Comparison of ENCODE assay signal across 13 mouse cellular contexts in the genomic region with DNA sequence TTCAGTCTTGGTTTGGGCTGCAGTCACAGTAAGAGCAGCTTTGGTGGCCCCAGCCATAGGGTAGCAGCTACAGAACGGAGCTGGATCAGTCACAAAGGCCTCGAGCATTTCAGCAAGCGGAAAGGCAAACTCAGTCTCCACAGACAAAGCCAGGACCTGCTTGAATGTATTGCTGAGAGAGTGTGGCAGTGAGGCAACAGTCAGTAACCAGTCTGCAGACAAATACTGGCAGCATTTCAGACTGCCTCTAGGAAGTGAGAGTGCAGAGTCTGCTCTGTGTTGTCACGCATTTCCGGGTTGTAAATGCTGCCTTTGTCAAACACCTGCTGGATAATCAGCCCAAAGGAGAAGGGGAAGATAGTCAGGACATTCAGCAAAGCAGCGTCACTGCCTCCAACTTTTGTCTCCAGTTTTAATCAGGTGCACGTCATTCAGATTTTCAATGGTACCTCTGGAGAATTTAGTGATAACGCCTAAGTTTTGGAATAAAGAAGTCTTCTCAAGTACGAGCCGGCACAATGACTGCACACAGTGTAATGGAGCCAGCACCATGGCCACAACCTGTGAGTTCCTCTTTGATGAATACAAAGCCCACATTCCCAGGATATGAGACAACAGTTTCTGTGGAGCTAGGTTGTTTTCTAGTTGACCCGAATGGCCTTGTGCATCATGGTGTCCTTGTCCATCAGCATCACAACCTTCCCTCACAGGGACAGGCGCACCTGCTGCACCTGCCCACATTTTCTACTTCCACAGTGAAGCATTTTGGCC.
DNase-seq lines count a peak whose midpoint lies in the region; ATAC-seq lines count a peak whose summit lies in the region.
"Had no signal": no experiment of that assay in that cellular context is flagged by ENCODE, and none has a peak within 500 bp of the region (broad histone marks: within the 10 kb centered on the region; RNA-seq: fewer than 3 reads in every experiment).

No protein-coding gene starts in this region.

- intact Hi-C loops in left cerebral cortex, postnatal 4 days (cut with DNase I): no loop called here
- intact Hi-C loops in left cerebral cortex, postnatal 25 days (cut with DNase I): no loop called here

- H3K4me3 ChIP-seq in forebrain, embryonic 14.5 days (ENCODE audit: low read depth, low read length): no peak overlapping the region
- H3K4me3 ChIP-seq in intestine, embryonic 15.5 days (replicated peaks): no peak overlapping the region
- no peak overlapping the region for H3K4me3 ChIP-seq in neural tube, embryonic 13.5 days

- peak; percentile 85 for ATAC-seq in forebrain, embryonic 14.5 days
- peak; percentile 81 for ATAC-seq in intestine, embryonic 15.5 days
- ATAC-seq in neural tube, embryonic 13.5 days (ENCODE audit: low read depth): peak; percentile 69

- no peaks in the 10 kb centered on the region for H3K9me3 ChIP-seq in forebrain, embryonic 14.5 days (replicated peaks; ENCODE audit: control insufficient read depth, low read length)
- no peaks in the 10 kb centered on the region for H3K9me3 ChIP-seq in intestine, embryonic 15.5 days
- no peaks in the 10 kb centered on the region for H3K9me3 ChIP-seq in neural tube, embryonic 13.5 days

- WGBS in forebrain, embryonic 14.5 days: 30% methylated on average over 12 of the region's 12 CpGs
- 60% methylated on average over 12 of the region's 12 CpGs for WGBS in intestine, embryonic 15.5 days
- WGBS in neural tube, embryonic 13.5 days: 42% methylated on average over 12 of the region's 12 CpGs

- H3K27ac ChIP-seq in forebrain, embryonic 14.5 days (ENCODE audit: low read depth, low read length): peak overlapping the region; percentile 55; the same call in 1 of the 2 replicates
- H3K27ac ChIP-seq in intestine, embryonic 15.5 days: no peak overlapping the region
- H3K27ac ChIP-seq in neural tube, embryonic 13.5 days (replicated peaks): peak overlapping the region; percentile 63

- DNase-seq in left cerebral cortex, postnatal 4 days: peak; percentile 9
- DNase-seq in left cerebral cortex, postnatal 25 days (ENCODE audit: low spot score in 2 of 2): no peak
- DNase-seq in forebrain, embryonic 14.5 days (ENCODE audit: low spot score): peak; percentile 71
- DNase-seq in heart, adult 8-10 months (ENCODE audit: low spot score): no peak
- no peak for DNase-seq in kidney, postnatal 10 days
- DNase-seq in B cell, adult 2 months: no peak
- DNase-seq: cerebellum, postnatal 36 days; gastrocnemius, postnatal 36 days; heart, postnatal 36 days; kidney, postnatal 4 days; lung, adult 18-20 months had no signal

- no peak overlapping the region for H3K9ac ChIP-seq in forebrain, embryonic 14.5 days (ENCODE audit: low read length)
- no peak overlapping the region for H3K9ac ChIP-seq in intestine, embryonic 15.5 days
- H3K9ac ChIP-seq in neural tube, embryonic 13.5 days: no peak overlapping the region

- H3K27me3 ChIP-seq in forebrain, embryonic 14.5 days (replicated peaks; ENCODE audit: control insufficient read depth, insufficient read depth, low read length): no peaks in the 10 kb centered on the region
- H3K27me3 ChIP-seq in intestine, embryonic 15.5 days (replicated peaks): no peaks in the 10 kb centered on the region
- H3K27me3 ChIP-seq in neural tube, embryonic 13.5 days: no peaks in the 10 kb centered on the region

- H3K4me2 ChIP-seq in forebrain, embryonic 14.5 days (ENCODE audit: low read length): peak overlapping the region; percentile 7; the same call in 1 of the 2 replicates
- no peak overlapping the region for H3K4me2 ChIP-seq in intestine, embryonic 15.5 days (replicated peaks)
- H3K4me2 ChIP-seq in neural tube, embryonic 13.5 days: peak overlapping the region; percentile 11; the same call in 1 of the 2 replicates

- peaks cover 6% of the 10 kb centered on the region; the same call in 1 of the 2 replicates for H3K4me1 ChIP-seq in forebrain, embryonic 14.5 days (ENCODE audit: control insufficient read depth, insufficient read depth, low read length)
- H3K4me1 ChIP-seq in intestine, embryonic 15.5 days (replicated peaks): no peaks in the 10 kb centered on the region
- H3K4me1 ChIP-seq in neural tube, embryonic 13.5 days (replicated peaks): 0 out of 2 replicates have a peak, but pooled peaks cover 7% of the 10 kb centered on the region

- H3K36me3 ChIP-seq in forebrain, embryonic 14.5 days (ENCODE audit: control insufficient read depth, insufficient read depth, low read length): no peaks in the 10 kb centered on the region
- no peaks in the 10 kb centered on the region for H3K36me3 ChIP-seq in intestine, embryonic 15.5 days
- no peaks in the 10 kb centered on the region for H3K36me3 ChIP-seq in neural tube, embryonic 13.5 days

Comparison
In these comparisons a context has a peak if more than half of its experiments do, and no peak if none do; other contexts are left out.
1. DNase-seq: peak in left cerebral cortex, postnatal 4 days (single experiment) and forebrain, embryonic 14.5 days (single experiment); none in left cerebral cortex, postnatal 25 days (0 of 2), heart, adult 8-10 months (single experiment), kidney, postnatal 10 days (single experiment) and B cell, adult 2 months (0 of 2).
2. Peak in every context shown above with its lines, with median percentiles within 50 percentile points of each other: ATAC-seq.